Mouse (Mus musculus) ES-E14 (cell line): ENCODE results near the gene Pcbp3. TPM values are rescaled to one million over a fixed set of nuclear protein-coding genes. Genes with fewer than 3 reads are reported as not detected.
A peak's percentile ranks its signal among the peaks of the same experiment; 100 is the strongest.

Experiments
- DNase-seq: peaks from one replicate; pipeline ENCODE4 v3.0.0-alpha.2; 2013; ENCODE audit warnings: low read depth, low spot score
- H3K27ac ChIP-seq: 2 replicates; pipeline ENCODE4 v1.5.1; 2012; ENCODE audit warnings: low read depth, mild to moderate bottlenecking, low read length, moderate library complexity, mixed read lengths; ENCODE audit not compliant: poor library complexity, insufficient read depth, severe bottlenecking
- H3K36me3 ChIP-seq: 2 replicates; pipeline ENCODE4 v1.6.1; 2012; ENCODE audit warnings: mild to moderate bottlenecking, low read length, moderate library complexity, mixed read lengths; ENCODE audit not compliant: control insufficient read depth, poor library complexity, insufficient read depth, severe bottlenecking
- H3K4me1 ChIP-seq, 2 experiments: fragments of 150-350 bp in 1 of 2; sonication (generic) in 1 of 2; 2 replicates each; pipeline ENCODE4 v1.6.1; 2012; ENCODE audit warnings: low read length in 2 of 2, mild to moderate bottlenecking in 1 of 2, mixed read lengths in 1 of 2; ENCODE audit not compliant: control insufficient read depth in 2 of 2, insufficient read depth in 2 of 2, poor library complexity in 1 of 2
- H3K4me3 ChIP-seq, 2 experiments: fragments of 150-350 bp in 1 of 2; sonication (generic) in 1 of 2; 2 replicates each; pipeline ENCODE4 v1.5.1; 2012; ENCODE audit warnings: low read length in 2 of 2, low read depth in 1 of 2, mild to moderate bottlenecking in 1 of 2, mixed read lengths in 1 of 2; ENCODE audit not compliant: insufficient read depth in 1 of 2, poor library complexity in 1 of 2, severe bottlenecking in 1 of 2
- H3K9ac ChIP-seq: 2 replicates; pipeline ENCODE4 v1.6.1; 2012; ENCODE audit warnings: low read depth, mild to moderate bottlenecking, low read length, mixed read lengths; ENCODE audit not compliant: poor library complexity, insufficient read depth, severe bottlenecking
- H3K9me3 ChIP-seq: fragments of 150-350 bp; sonication (generic); 2 replicates; pipeline ENCODE4 v1.6.1; 2012; ENCODE audit warnings: low read depth, mild to moderate bottlenecking, low read length; ENCODE audit not compliant: control insufficient read depth, insufficient read depth
- CHD2 ChIP-seq: IDR thresholded peaks from 2 replicates; pipeline ENCODE4 v1.6.1; 2014; ENCODE audit warnings: mild to moderate bottlenecking, low read depth, low read length, inconsistent platforms
- HCFC1 ChIP-seq: IDR thresholded peaks from 2 replicates; pipeline ENCODE4 v1.6.1; 2012; ENCODE audit warnings: low read length, inconsistent platforms, borderline replicate concordance; ENCODE audit not compliant: insufficient read depth
- MAFK ChIP-seq: IDR thresholded peaks from 2 replicates; pipeline ENCODE4 v1.6.1; 2014; ENCODE audit warnings: mild to moderate bottlenecking, low read depth, low read length, inconsistent platforms; ENCODE audit not compliant: insufficient read depth
- ZC3H11A ChIP-seq: IDR thresholded peaks from 2 replicates; pipeline ENCODE4 v1.6.1; 2012; ENCODE audit warnings: low read depth, mild to moderate bottlenecking, inconsistent platforms, low read length, borderline replicate concordance
- ZNF384 ChIP-seq: IDR thresholded peaks from 2 replicates; pipeline ENCODE4 v1.6.1; 2012; ENCODE audit warnings: low read depth, low read length, inconsistent platforms
- in situ Hi-C, 2 experiments: fragments of 600-800 bp; cut with MboI; formaldehyde crosslinking; loops; one replicate each; pipeline ENCODE4 v1.15.1; 2025; ENCODE audit warnings: low sequenced_read_pairs in 2 of 2, inconsistent platforms in 1 of 2; ENCODE audit not compliant: unreplicated experiment in 2 of 2
- total RNA-seq: library from RNA; depleted of rRNA; stranded (reverse); fragments of 300-350 nt; gene quantifications from 2 replicates; pipeline ENCODE4 v1.2.3, GENCODE M21; 2012

Pcbp3 gene
- total RNA-seq, 1 experiment = 7.9 TPM

DNA sequence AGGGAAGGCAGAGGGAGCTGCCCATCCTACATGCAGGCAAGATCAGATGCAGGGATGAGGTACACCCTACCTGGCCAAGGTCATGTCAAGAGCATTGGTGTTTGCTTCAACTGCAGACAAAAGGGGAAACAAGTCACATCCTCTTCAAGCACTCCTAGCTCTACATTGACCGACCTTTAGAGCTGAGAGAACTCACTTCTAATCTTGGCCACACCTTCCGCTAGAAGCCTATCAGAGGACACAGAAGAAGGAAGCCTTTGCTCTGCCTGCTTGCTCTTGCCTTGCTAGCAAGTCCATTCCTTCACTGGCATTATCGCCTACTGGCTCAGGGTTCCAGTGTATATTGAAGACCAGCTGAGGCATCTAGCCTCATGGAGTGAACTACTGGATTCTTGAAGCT is 119.6 kb downstream of the Pcbp3 start:
- in situ Hi-C loops = no loop called here
- no peak for DNase-seq
- Histone ChIP-seq H3K9me3 (no peaks in the 10 kb centered on the region), H3K4me3 (no peak overlapping the region), H3K4me1 (no peaks in the 10 kb centered on the region), H3K27ac (no peak overlapping the region), H3K36me3 (no peaks in the 10 kb centered on the region), H3K9ac (no peak overlapping the region)
- TF ChIP-seq CHD2 (no peak), MAFK (no peak), ZC3H11A (no peak), HCFC1 (no peak), ZNF384 (no peak)

DNA sequence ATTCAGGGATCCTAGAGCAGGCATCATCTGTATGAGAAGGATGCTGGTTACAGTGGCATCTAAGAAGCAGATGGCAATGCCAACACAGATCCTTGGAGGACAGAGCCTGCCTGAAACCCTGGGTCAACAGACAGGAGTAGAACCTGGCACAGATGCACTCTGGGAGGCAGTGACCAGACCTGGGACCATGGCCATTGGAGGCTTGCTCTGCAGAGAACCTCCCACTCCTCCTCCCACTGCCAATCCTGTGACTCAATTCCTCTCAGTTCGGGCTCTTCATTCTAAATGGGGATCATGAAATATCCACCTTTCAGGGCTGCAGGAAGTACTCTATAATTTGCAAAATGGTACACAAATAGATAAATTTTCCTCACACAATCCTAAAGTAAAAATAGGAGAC is 120.5 kb downstream of the Pcbp3 start:
- no peak overlapping the region for H3K27ac ChIP-seq
- H3K4me1 ChIP-seq = no peaks in the 10 kb centered on the region
- in situ Hi-C loops = no loop called here
- TF ChIP-seq ZC3H11A = no peak
- TF ChIP-seq MAFK = no peak
- TF ChIP-seq HCFC1 = no peak
- TF ChIP-seq ZNF384 = no peak
- no peak for TF ChIP-seq CHD2
- H3K36me3 ChIP-seq = no peaks in the 10 kb centered on the region
- DNase-seq = no peak
- no peak overlapping the region for H3K9ac ChIP-seq
- H3K9me3 ChIP-seq = no peaks in the 10 kb centered on the region
- no peak overlapping the region for H3K4me3 ChIP-seq

DNA sequence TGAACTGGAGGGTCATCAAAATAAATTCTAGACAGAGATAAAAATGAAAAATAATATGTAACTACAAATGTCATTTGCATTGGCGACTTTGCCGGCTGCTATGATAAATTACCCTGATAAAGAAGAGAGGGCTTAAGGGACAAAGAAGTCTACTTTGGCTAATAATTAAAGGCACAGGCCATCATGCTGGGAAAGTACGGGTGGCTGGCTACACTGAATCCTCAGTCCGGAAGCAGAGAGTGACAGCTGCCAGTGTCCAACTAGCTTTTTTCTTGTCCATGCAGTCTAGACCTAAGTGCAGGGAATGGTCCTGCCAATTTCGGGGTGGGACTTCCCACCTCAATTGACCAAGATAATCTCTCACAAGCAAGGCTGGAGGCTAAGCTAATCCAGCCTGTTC is 121.1 kb downstream of the Pcbp3 start:
- Histone ChIP-seq H3K4me1 (no peaks in the 10 kb centered on the region), H3K9ac (no peak overlapping the region), H3K36me3 (no peaks in the 10 kb centered on the region), H3K9me3 (no peaks in the 10 kb centered on the region), H3K27ac (no peak overlapping the region), H3K4me3 (no peak overlapping the region)
- DNase-seq = no peak
- TF ChIP-seq HCFC1 (no peak), CHD2 (no peak), ZC3H11A (no peak), ZNF384 (no peak), MAFK (no peak)
- in situ Hi-C loops = no loop called here

DNA sequence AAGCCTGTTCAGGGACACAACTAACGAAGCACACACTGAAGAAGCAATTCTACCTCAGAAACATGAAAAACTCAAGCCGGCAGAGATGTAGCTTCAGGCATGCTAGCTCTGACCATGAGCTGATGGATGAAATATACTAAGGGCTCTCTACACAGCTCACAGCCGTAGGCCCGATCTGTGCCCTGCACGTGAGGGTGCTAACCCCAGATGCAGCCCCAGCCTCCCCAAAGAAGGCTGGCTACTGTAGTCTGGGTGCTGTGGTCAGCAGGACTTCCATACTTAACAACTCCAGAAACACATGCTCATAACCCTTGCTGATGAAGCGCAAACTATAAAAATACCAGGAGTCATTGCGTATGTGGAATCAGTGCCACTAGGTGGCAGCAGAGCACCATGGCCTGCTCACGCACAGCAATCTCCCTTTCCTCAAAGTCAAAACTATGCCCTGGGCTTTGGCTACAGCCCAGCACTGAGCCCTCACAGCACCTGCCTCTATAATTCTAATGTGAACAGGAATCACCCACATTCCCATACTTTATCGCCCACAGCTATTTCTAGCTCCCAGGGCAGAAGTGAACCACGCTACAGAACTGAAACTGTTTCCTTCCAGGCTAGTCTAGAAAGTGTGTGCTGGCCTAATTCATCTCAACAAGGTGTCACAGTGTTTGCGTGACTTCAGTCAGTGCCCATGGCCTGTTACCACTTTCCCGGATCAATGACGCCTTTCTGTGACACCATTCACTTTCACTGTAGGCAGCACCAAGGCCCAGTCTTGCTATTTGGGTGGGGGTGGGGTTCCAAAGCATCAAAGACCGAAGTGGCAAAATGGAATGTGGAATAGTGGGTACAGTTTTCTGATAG is 126.0 kb downstream of the Pcbp3 start:
- Histone ChIP-seq H3K36me3 (no peaks in the 10 kb centered on the region), H3K9me3 (no peaks in the 10 kb centered on the region), H3K9ac (no peak overlapping the region), H3K4me3 (no peak overlapping the region), H3K27ac (no peak overlapping the region), H3K4me1 (no peaks in the 10 kb centered on the region)
- in situ Hi-C loops = loop anchor here (10.0 kb wide), 2 partner anchors 179 to 189 kb away; no protein-coding TSS in a partner anchor
- no peak for TF ChIP-seq CHD2
- peak; percentile 92 for TF ChIP-seq ZC3H11A
- TF ChIP-seq HCFC1 = no peak
- TF ChIP-seq ZNF384 = no peak
- TF ChIP-seq MAFK = no peak
- DNase-seq = peak; percentile 65

DNA sequence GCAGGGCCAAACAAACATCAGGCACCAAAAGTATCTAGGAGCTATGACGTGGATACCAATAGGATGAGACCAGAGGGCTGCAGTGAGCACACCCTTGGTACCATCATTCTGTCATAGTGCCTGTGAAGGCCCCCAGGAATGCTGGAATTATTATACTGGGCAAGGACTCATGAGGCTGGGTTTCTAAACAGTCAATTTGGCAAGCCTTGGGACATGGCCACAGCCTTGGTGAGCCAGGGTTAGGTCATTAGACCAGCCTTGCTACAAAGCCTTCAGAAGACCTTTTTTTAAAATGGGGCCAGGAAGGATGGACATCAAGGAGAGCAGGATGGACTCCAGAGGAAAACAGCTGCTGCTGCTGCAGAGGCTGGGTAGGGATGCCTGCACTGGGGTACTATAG is 128.8 kb downstream of the Pcbp3 start:
- no peak overlapping the region for H3K4me3 ChIP-seq
- in situ Hi-C loops = loop anchor here (10.0 kb wide), 2 partner anchors 182 to 192 kb away; no protein-coding TSS in a partner anchor
- no peak for DNase-seq
- H3K9ac ChIP-seq = no peak overlapping the region
- TF ChIP-seq ZNF384 = no peak
- TF ChIP-seq HCFC1 = no peak
- TF ChIP-seq ZC3H11A = no peak
- no peaks in the 10 kb centered on the region for H3K9me3 ChIP-seq
- H3K27ac ChIP-seq = no peak overlapping the region
- no peaks in the 10 kb centered on the region for H3K4me1 ChIP-seq
- no peaks in the 10 kb centered on the region for H3K36me3 ChIP-seq
